Mouse (Mus musculus): ENCODE data around the gene Adra1b. TPM values are rescaled to one million over a fixed set of nuclear protein-coding genes. Genes with fewer than 3 reads are reported as not detected.

The Adra1b gene
- polyA plus RNA-seq, 1 experiment from 2014 or later = 0.98 TPM

DNA sequence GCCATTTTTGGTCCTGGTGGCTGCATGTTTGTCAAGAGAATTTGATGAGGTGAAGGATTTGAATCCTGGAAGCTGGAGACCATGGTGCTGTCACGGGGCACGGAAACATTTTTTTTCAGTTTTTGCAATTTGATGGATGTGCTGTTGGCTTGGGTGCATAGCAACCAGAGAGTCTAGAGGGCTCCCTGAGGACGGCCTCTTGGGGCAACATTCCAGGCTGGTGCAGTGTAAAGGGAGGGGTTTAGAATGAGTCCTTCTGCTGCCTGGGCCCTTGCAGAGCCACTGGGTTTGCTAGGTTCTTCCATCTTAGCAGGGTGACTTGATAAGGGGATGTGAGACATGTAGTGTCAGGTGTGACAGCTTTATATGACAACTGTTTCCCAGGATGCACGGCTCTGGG, 8.5 kb downstream of the Adra1b start:
- WGBS = 73% methylated on average over 4 of the region's 4 CpGs
- Histone ChIP-seq H3K4me3 (replicated peaks) (no peak overlapping the region), H3K9ac (no peak overlapping the region), H3K4me1 (0 out of 2 replicates have a peak, but pooled peaks cover 3% of the 10 kb centered on the region), H3K27me3 (no peaks in the 10 kb centered on the region), H3K4me2 (replicated peaks) (no peak overlapping the region), H3K9me3 (replicated peaks) (no peaks in the 10 kb centered on the region), H3K36me3 (no peaks in the 10 kb centered on the region), H3K27ac (replicated peaks) (no peak overlapping the region)
- ATAC-seq (ENCODE audit: insufficient number of reproducible peaks, low FRiP score, low TSS enrichment, low read depth) = no peak

GRCm38 (mm10) chr11:43891457-43891856, 9.6 kb downstream of the Adra1b start:
- no peak for ATAC-seq (ENCODE audit: insufficient number of reproducible peaks, low FRiP score, low TSS enrichment, low read depth)
- no peaks in the 10 kb centered on the region for H3K27me3 ChIP-seq
- H3K27ac ChIP-seq (replicated peaks) = no peak overlapping the region
- 0 out of 2 replicates have a peak, but pooled peaks cover 3% of the 10 kb centered on the region for H3K4me1 ChIP-seq
- no peak overlapping the region for H3K9ac ChIP-seq
- H3K9me3 ChIP-seq (replicated peaks) = no peaks in the 10 kb centered on the region
- WGBS = 80% methylated on average over 3 of the region's 3 CpGs
- no peak overlapping the region for H3K4me2 ChIP-seq (replicated peaks)
- no peak overlapping the region for H3K4me3 ChIP-seq (replicated peaks)
- H3K36me3 ChIP-seq = no peaks in the 10 kb centered on the region

DNA sequence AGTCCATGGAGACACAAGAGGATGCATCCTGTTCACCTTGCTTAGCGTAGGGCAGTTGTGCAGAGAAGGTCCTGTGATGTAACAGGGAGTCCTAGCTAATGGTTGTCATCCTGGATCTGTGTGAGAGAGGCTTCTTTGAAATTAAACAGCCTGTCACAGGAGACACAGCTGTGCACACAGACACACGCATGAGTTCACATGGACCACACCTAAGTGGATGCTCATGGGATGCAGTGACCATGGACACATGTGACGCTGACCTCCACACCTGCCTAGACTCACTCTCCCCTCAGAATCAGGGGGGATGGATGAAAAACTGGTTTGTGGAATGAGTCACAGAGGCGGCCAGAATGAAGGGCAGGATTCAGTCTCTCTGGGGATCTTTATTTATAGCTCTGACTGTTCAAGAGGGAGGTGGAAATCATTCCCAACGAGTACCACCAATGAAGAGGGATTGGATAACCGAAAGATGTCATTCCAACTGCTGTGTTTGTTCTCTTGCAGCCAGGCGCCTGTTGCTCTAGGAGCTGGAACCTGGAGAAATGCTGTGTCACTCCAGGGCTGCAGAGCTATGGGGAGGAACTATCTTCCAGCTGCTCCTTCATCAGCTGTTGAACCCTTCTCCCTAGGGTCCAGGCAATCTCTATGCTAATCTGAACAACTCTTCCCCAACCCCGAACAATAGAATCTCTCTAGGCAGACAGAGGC, 11.6 kb downstream of the Adra1b start:
- Histone ChIP-seq H3K9ac (no peak overlapping the region), H3K4me2 (replicated peaks) (no peak overlapping the region), H3K36me3 (no peaks in the 10 kb centered on the region), H3K9me3 (replicated peaks) (no peaks in the 10 kb centered on the region), H3K4me3 (replicated peaks) (no peak overlapping the region), H3K27me3 (no peaks in the 10 kb centered on the region), H3K27ac (replicated peaks) (no peak overlapping the region), H3K4me1 (0 out of 2 replicates have a peak, but pooled peaks cover 3% of the 10 kb centered on the region)
- 56% methylated on average over 8 of the region's 8 CpGs for WGBS
- no peak for ATAC-seq (ENCODE audit: insufficient number of reproducible peaks, low FRiP score, low TSS enrichment, low read depth)

- Histone ChIP-seq H3K9ac (no peak overlapping the region), H3K9me3 (replicated peaks) (no peaks in the 10 kb centered on the region), H3K4me2 (replicated peaks) (no peak overlapping the region), H3K27me3 (no peaks in the 10 kb centered on the region), H3K36me3 (no peaks in the 10 kb centered on the region), H3K27ac (replicated peaks) (no peak overlapping the region), H3K4me1 (0 out of 2 replicates have a peak, but pooled peaks cover 3% of the 10 kb centered on the region), H3K4me3 (replicated peaks) (no peak overlapping the region)
- 72% methylated on average over 8 of the region's 8 CpGs for WGBS
- no peak for ATAC-seq (ENCODE audit: insufficient number of reproducible peaks, low FRiP score, low TSS enrichment, low read depth)
Observed at GRCm38 (mm10) chr11:43888736-43889135, 12.3 kb downstream of the Adra1b start.

- ATAC-seq (ENCODE audit: insufficient number of reproducible peaks, low FRiP score, low TSS enrichment, low read depth) = no peak
- Histone ChIP-seq H3K4me3 (replicated peaks) (no peak overlapping the region), H3K4me1 (0 out of 2 replicates have a peak, but pooled peaks cover 3% of the 10 kb centered on the region), H3K9ac (no peak overlapping the region), H3K27ac (replicated peaks) (no peak overlapping the region), H3K4me2 (replicated peaks) (no peak overlapping the region), H3K36me3 (no peaks in the 10 kb centered on the region), H3K9me3 (replicated peaks) (no peaks in the 10 kb centered on the region), H3K27me3 (no peaks in the 10 kb centered on the region)
Observed at GRCm38 (mm10) chr11:43887597-43887996, 13.4 kb downstream of the Adra1b start.

DNA sequence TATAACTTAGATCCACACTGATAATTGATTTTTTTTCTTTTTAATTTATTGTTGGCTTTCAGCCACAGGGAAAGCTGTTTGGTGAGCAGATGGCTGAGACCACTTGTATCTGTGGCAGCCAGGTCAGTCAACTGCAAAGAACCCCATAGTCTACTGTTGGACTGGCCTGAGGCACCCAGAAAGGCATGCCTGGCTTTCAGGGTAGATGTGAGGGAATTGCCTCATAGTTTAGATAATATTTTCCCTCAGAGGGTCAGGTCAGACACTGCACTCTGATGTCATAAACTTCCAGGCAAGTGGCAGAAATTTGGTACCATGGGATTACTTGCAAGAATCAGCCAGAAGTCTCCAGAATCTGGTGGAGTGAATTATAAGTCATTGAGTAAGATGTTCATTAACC, 16.5 kb downstream of the Adra1b start:
- no peak overlapping the region for H3K4me3 ChIP-seq (replicated peaks)
- no peaks in the 10 kb centered on the region for H3K9me3 ChIP-seq (replicated peaks)
- 0 out of 2 replicates have a peak, but pooled peaks cover 3% of the 10 kb centered on the region for H3K4me1 ChIP-seq
- H3K27ac ChIP-seq (replicated peaks) = no peak overlapping the region
- no peak overlapping the region for H3K4me2 ChIP-seq (replicated peaks)
- H3K27me3 ChIP-seq = no peaks in the 10 kb centered on the region
- H3K9ac ChIP-seq = no peak overlapping the region
- no peaks in the 10 kb centered on the region for H3K36me3 ChIP-seq
- ATAC-seq (ENCODE audit: insufficient number of reproducible peaks, low FRiP score, low TSS enrichment, low read depth) = no peak

- no peak overlapping the region for H3K9ac ChIP-seq
- H3K27ac ChIP-seq (replicated peaks) = no peak overlapping the region
- H3K4me3 ChIP-seq (replicated peaks) = no peak overlapping the region
- WGBS = 81% methylated on average over 5 of the region's 5 CpGs
- no peaks in the 10 kb centered on the region for H3K36me3 ChIP-seq
- H3K4me2 ChIP-seq (replicated peaks) = no peak overlapping the region
- ATAC-seq (ENCODE audit: insufficient number of reproducible peaks, low FRiP score, low TSS enrichment, low read depth) = no peak
- no peaks in the 10 kb centered on the region for H3K27me3 ChIP-seq
- H3K9me3 ChIP-seq (replicated peaks) = no peaks in the 10 kb centered on the region
- H3K4me1 ChIP-seq = no peaks in the 10 kb centered on the region
Observed at GRCm38 (mm10) chr11:43883641-43884181, 17.3 kb downstream of the Adra1b start.

GRCm38 (mm10) chr11:43877211-43877610, 23.8 kb downstream of the Adra1b start:
- Histone ChIP-seq H3K4me3 (replicated peaks) (no peak overlapping the region), H3K4me2 (replicated peaks) (no peak overlapping the region), H3K9ac (no peak overlapping the region), H3K9me3 (replicated peaks) (no peaks in the 10 kb centered on the region), H3K27me3 (no peaks in the 10 kb centered on the region), H3K36me3 (no peaks in the 10 kb centered on the region), H3K27ac (replicated peaks) (no peak overlapping the region), H3K4me1 (peaks cover 2% of the 10 kb centered on the region; the same call in 1 of the 2 replicates)
- no peak for ATAC-seq (ENCODE audit: insufficient number of reproducible peaks, low FRiP score, low TSS enrichment, low read depth)
- 77% methylated on average over 5 of the region's 5 CpGs for WGBS

DNA sequence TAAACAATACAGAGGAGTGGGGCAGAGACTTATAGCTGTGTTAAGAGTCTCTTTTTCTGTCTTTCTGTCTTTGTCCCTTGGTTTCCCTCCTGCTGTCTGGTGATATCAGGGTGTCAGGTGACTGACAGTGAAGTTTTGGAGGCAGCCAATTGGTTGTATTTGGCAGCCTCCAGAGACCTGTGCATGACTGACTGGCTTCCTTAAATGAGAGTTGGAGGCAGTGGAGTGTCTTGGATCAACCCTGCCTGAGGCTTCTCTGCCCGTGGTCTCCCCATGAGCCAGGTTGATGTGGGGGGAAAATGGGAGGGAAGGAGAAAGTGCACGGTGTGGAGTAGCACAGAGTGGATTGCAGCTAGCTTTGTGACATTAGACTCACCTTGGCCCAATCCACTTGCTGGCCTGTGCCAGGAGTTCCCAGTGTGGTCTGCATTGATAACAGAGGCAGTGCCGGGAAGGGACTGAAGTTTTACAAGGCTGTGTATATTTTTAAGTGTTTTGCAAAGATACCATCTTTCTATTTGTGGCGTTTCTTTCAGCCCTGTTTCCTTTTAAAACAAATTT, 33.2 kb downstream of the Adra1b start:
- WGBS = 57% methylated on average over 4 of the region's 4 CpGs
- no peak for ATAC-seq (ENCODE audit: insufficient number of reproducible peaks, low FRiP score, low TSS enrichment, low read depth)
- Histone ChIP-seq H3K4me1 (no peaks in the 10 kb centered on the region), H3K9me3 (replicated peaks) (no peaks in the 10 kb centered on the region), H3K4me3 (replicated peaks) (no peak overlapping the region), H3K27ac (replicated peaks) (no peak overlapping the region), H3K9ac (no peak overlapping the region), H3K27me3 (no peaks in the 10 kb centered on the region), H3K36me3 (no peaks in the 10 kb centered on the region), H3K4me2 (replicated peaks) (no peak overlapping the region)

- H3K9me3 ChIP-seq (replicated peaks) = no peaks in the 10 kb centered on the region
- no peak overlapping the region for H3K27ac ChIP-seq (replicated peaks)
- H3K4me3 ChIP-seq (replicated peaks) = no peak overlapping the region
- H3K9ac ChIP-seq = no peak overlapping the region
- no peaks in the 10 kb centered on the region for H3K4me1 ChIP-seq
- whole genome bisulfite sequencing = 83% methylated on average over 6 of the region's 6 CpGs
- ATAC-seq (ENCODE audit: insufficient number of reproducible peaks, low FRiP score, low TSS enrichment, low read depth) = no peak
- H3K4me2 ChIP-seq (replicated peaks) = no peak overlapping the region
- H3K27me3 ChIP-seq = no peaks in the 10 kb centered on the region
- H3K36me3 ChIP-seq = no peaks in the 10 kb centered on the region
Observed at GRCm38 (mm10) chr11:43865298-43866165, 35.5 kb downstream of the Adra1b start.

- Histone ChIP-seq H3K27me3 (no peaks in the 10 kb centered on the region), H3K9ac (no peak overlapping the region), H3K36me3 (no peaks in the 10 kb centered on the region), H3K9me3 (replicated peaks) (no peaks in the 10 kb centered on the region), H3K4me2 (replicated peaks) (no peak overlapping the region), H3K4me1 (no peaks in the 10 kb centered on the region), H3K4me3 (replicated peaks) (no peak overlapping the region), H3K27ac (replicated peaks) (no peak overlapping the region)
- WGBS = 65% methylated on average over 6 of the region's 6 CpGs
- no peak for ATAC-seq (ENCODE audit: insufficient number of reproducible peaks, low FRiP score, low TSS enrichment, low read depth)
Observed at GRCm38 (mm10) chr11:43853046-43853445, 48.0 kb downstream of the Adra1b start.

Measured in embryonic facial prominence, embryonic 15.5 days (tissue).